ENCODE assay signal across 8 mouse cellular contexts in genomic region chr1:170612968-170613872, GRCm38 (mm10). TPM values are rescaled to one million over a fixed set of nuclear protein-coding genes. Genes with fewer than 3 reads are reported as not detected.
DNase-seq lines count a peak whose midpoint lies in the region; ATAC-seq lines count a peak whose summit lies in the region.

No protein-coding gene starts in this region.

- WGBS in embryonic facial prominence, embryonic 12.5 days: 60% methylated on average over 18 of the region's 18 CpGs
- 59% methylated on average over 18 of the region's 18 CpGs for WGBS in heart, embryonic 11.5 days (ENCODE audit: insufficient replicate concordance)
- WGBS in kidney, embryonic 15.5 days: 58% methylated on average over 18 of the region's 18 CpGs
- 59% methylated on average over 18 of the region's 18 CpGs for WGBS in limb, embryonic 13.5 days
- WGBS in stomach, embryonic 14.5 days: 54% methylated on average over 18 of the region's 18 CpGs

- no peaks in the 10 kb centered on the region for H3K36me3 ChIP-seq in embryonic facial prominence, embryonic 12.5 days
- H3K36me3 ChIP-seq in heart, embryonic 11.5 days (ENCODE audit: control insufficient read depth, insufficient read depth, low read length): no peaks in the 10 kb centered on the region
- no peaks in the 10 kb centered on the region for H3K36me3 ChIP-seq in kidney, embryonic 15.5 days
- H3K36me3 ChIP-seq in limb, embryonic 13.5 days: no peaks in the 10 kb centered on the region
- H3K36me3 ChIP-seq in stomach, embryonic 14.5 days (ENCODE audit: control insufficient read depth, insufficient read depth, low read length): no peaks in the 10 kb centered on the region

- DNase-seq in 3T3-L1 (ENCODE audit: low read depth, low spot score): peak; percentile 77
- DNase-seq in adrenal gland, postnatal 25 days: peak; percentile 59

- H3K9me3 ChIP-seq in embryonic facial prominence, embryonic 12.5 days: no peaks in the 10 kb centered on the region
- H3K9me3 ChIP-seq in heart, embryonic 11.5 days (replicated peaks; ENCODE audit: control insufficient read depth, low read length): no peaks in the 10 kb centered on the region
- no peaks in the 10 kb centered on the region for H3K9me3 ChIP-seq in kidney, embryonic 15.5 days (replicated peaks)
- H3K9me3 ChIP-seq in limb, embryonic 13.5 days: no peaks in the 10 kb centered on the region
- no peaks in the 10 kb centered on the region for H3K9me3 ChIP-seq in stomach, embryonic 14.5 days (ENCODE audit: control insufficient read depth, low read depth, low read length)

- no peak overlapping the region for H3K4me2 ChIP-seq in embryonic facial prominence, embryonic 12.5 days (replicated peaks)
- no peak overlapping the region for H3K4me2 ChIP-seq in heart, embryonic 11.5 days
- H3K4me2 ChIP-seq in kidney, embryonic 15.5 days: no peak overlapping the region
- H3K4me2 ChIP-seq in limb, embryonic 13.5 days (replicated peaks): no peak overlapping the region
- no peak overlapping the region for H3K4me2 ChIP-seq in stomach, embryonic 14.5 days (replicated peaks; ENCODE audit: low read depth, low read length)

- H3K9ac ChIP-seq in embryonic facial prominence, embryonic 12.5 days: no peak overlapping the region
- no peak overlapping the region for H3K9ac ChIP-seq in heart, embryonic 11.5 days (ENCODE audit: low read depth, low read length)
- no peak overlapping the region for H3K9ac ChIP-seq in kidney, embryonic 15.5 days
- H3K9ac ChIP-seq in limb, embryonic 13.5 days: no peak overlapping the region
- H3K9ac ChIP-seq in stomach, embryonic 14.5 days (replicated peaks; ENCODE audit: low read depth, low read length): no peak overlapping the region

- H3K4me3 ChIP-seq in embryonic facial prominence, embryonic 12.5 days: no peak overlapping the region
- no peak overlapping the region for H3K4me3 ChIP-seq in heart, embryonic 11.5 days (ENCODE audit: low read depth, low read length)
- H3K4me3 ChIP-seq in kidney, embryonic 15.5 days (replicated peaks): no peak overlapping the region
- no peak overlapping the region for H3K4me3 ChIP-seq in limb, embryonic 13.5 days
- H3K4me3 ChIP-seq in stomach, embryonic 14.5 days (ENCODE audit: low read depth, low read length): no peak overlapping the region

- no peaks in the 10 kb centered on the region for H3K27me3 ChIP-seq in embryonic facial prominence, embryonic 12.5 days
- no peaks in the 10 kb centered on the region for H3K27me3 ChIP-seq in heart, embryonic 11.5 days (ENCODE audit: control insufficient read depth, insufficient read depth, low read length)
- no peaks in the 10 kb centered on the region for H3K27me3 ChIP-seq in kidney, embryonic 15.5 days
- H3K27me3 ChIP-seq in limb, embryonic 13.5 days: no peaks in the 10 kb centered on the region
- H3K27me3 ChIP-seq in stomach, embryonic 14.5 days (ENCODE audit: control insufficient read depth, insufficient read depth, low read length): no peaks in the 10 kb centered on the region

- no peak overlapping the region for H3K27ac ChIP-seq in embryonic facial prominence, embryonic 12.5 days
- no peak overlapping the region for H3K27ac ChIP-seq in heart, embryonic 11.5 days (ENCODE audit: low read depth, low read length)
- H3K27ac ChIP-seq in kidney, embryonic 15.5 days: no peak overlapping the region
- H3K27ac ChIP-seq in limb, embryonic 13.5 days: no peak overlapping the region
- no peak overlapping the region for H3K27ac ChIP-seq in stomach, embryonic 14.5 days (ENCODE audit: low read length)

- peak; percentile 79 for ATAC-seq in embryonic facial prominence, embryonic 12.5 days (ENCODE audit: insufficient number of reproducible peaks, insufficient read depth, low FRiP score, low TSS enrichment)
- ATAC-seq in heart, embryonic 11.5 days (replicated peaks; ENCODE audit: insufficient number of reproducible peaks, low FRiP score, low TSS enrichment): peak; percentile 71; the same call in 1 of the 2 replicates
- peak; percentile 79 for ATAC-seq in kidney, embryonic 15.5 days (replicated peaks; ENCODE audit: low FRiP score)
- peak; percentile 91 for ATAC-seq in limb, embryonic 13.5 days (ENCODE audit: low FRiP score, low read depth)
- ATAC-seq in monocyte, adult 5-6 weeks (replicated peaks; ENCODE audit: insufficient number of reproducible peaks, low FRiP score, low TSS enrichment, poor library complexity, severe bottlenecking): peak; percentile 70; the same call in 1 of the 2 replicates
- peak; percentile 85; the same call in 1 of the 2 replicates for ATAC-seq in stomach, embryonic 14.5 days (ENCODE audit: insufficient number of reproducible peaks, insufficient read depth, low FRiP score, low read depth)

- no peaks in the 10 kb centered on the region for H3K4me1 ChIP-seq in embryonic facial prominence, embryonic 12.5 days
- H3K4me1 ChIP-seq in heart, embryonic 11.5 days (ENCODE audit: control insufficient read depth, insufficient read depth, low read length): peaks cover 3% of the 10 kb centered on the region; the same call in 1 of the 2 replicates
- no peaks in the 10 kb centered on the region for H3K4me1 ChIP-seq in kidney, embryonic 15.5 days
- no peaks in the 10 kb centered on the region for H3K4me1 ChIP-seq in limb, embryonic 13.5 days
- no peaks in the 10 kb centered on the region for H3K4me1 ChIP-seq in stomach, embryonic 14.5 days (ENCODE audit: control insufficient read depth, insufficient read depth, low read length)

RNA-seq across cellular contexts. Expression of gene Nos1ap, which starts 23.6 kb away (rescaled TPM):
- total RNA-seq in adrenal gland, postnatal 25 days (2021): 20.1 and 31.1 TPM in 2 replicates
- 10.9 and 11.1 TPM in 2 replicates for polyA plus RNA-seq in embryonic facial prominence, embryonic 12.5 days (2016; fragmentation: Nextera tagmentation; extraction: Ambion mirVana)
- 15.5 and 20.9 TPM in 2 replicates for polyA plus RNA-seq in heart, embryonic 11.5 days (2014; fragmentation: Nextera tagmentation; extraction: Ambion mirVana)
- 17.7 and 18.2 TPM in 2 replicates for polyA plus RNA-seq in kidney, embryonic 15.5 days (2015; fragmentation: Nextera tagmentation; extraction: Ambion mirVana)
- 13.7 and 15.9 TPM in 2 replicates for polyA plus RNA-seq in limb, embryonic 13.5 days (2015; fragmentation: Nextera tagmentation; extraction: Ambion mirVana)
- 0.21 to 1.8 TPM (median 1.8 TPM) in 3 replicates for total RNA-seq in monocyte, adult 5-6 weeks (2017)
- 17.2 TPM in 2 replicates for polyA plus RNA-seq in stomach, embryonic 14.5 days (2014; fragmentation: Nextera tagmentation; extraction: Ambion mirVana)

RNA-seq across cellular contexts. Expression of gene Olfml2b, which starts 31.1 kb away (rescaled TPM):
- 6.7 and 7.0 TPM in 2 replicates for total RNA-seq in adrenal gland, postnatal 25 days (2021)
- 12.8 and 13.6 TPM in 2 replicates for polyA plus RNA-seq in embryonic facial prominence, embryonic 12.5 days (2016; fragmentation: Nextera tagmentation; extraction: Ambion mirVana)
- 42.4 and 51.2 TPM in 2 replicates for polyA plus RNA-seq in heart, embryonic 11.5 days (2014; fragmentation: Nextera tagmentation; extraction: Ambion mirVana)
- polyA plus RNA-seq in kidney, embryonic 15.5 days (2015; fragmentation: Nextera tagmentation; extraction: Ambion mirVana): 10.9 and 12.0 TPM in 2 replicates
- polyA plus RNA-seq in limb, embryonic 13.5 days (2015; fragmentation: Nextera tagmentation; extraction: Ambion mirVana): 43.3 and 49.2 TPM in 2 replicates
- total RNA-seq in monocyte, adult 5-6 weeks (2017): not detected in 3 replicates
- 46.6 and 48.6 TPM in 2 replicates for polyA plus RNA-seq in stomach, embryonic 14.5 days (2014; fragmentation: Nextera tagmentation; extraction: Ambion mirVana)
